Mouse (Mus musculus) heart, postnatal 10 days (tissue): ENCODE results near the gene Wnt4. TPM values are rescaled to one million over a fixed set of nuclear protein-coding genes. Genes with fewer than 3 reads are reported as not detected.

Source experiments
- total RNA-seq, 2 experiments: library from RNA; stranded (reverse); gene quantifications; 2 replicates each; pipeline ENCODE4 v1.2.3; 2021

Wnt4 gene
- total RNA-seq, 2 experiments from 2014 or later: 0.48 to 0.84 TPM

Other genes starting within 250 kb of the Wnt4 start
- gene Zbtb40, start 228.7 kb upstream of the Wnt4 start, total RNA-seq: 1 to 10 TPM; 6.2 to 9.0 TPM
- 100 to 1,000 TPM; 245 to 270 TPM for gene Cdc42, start 80.2 kb downstream of the Wnt4 start, total RNA-seq
- not detected for gene Cela3a, start 132.3 kb downstream of the Wnt4 start, total RNA-seq
- gene Cela3b, start 153.1 kb downstream of the Wnt4 start, total RNA-seq: not detected
- not detected for gene 1700013G24Rik, start 175.8 kb downstream of the Wnt4 start, total RNA-seq
- 100 to 1,000 TPM; 524 to 560 TPM for gene Hspg2, start 191.3 kb downstream of the Wnt4 start, total RNA-seq